Mouse (Mus musculus) megakaryocyte, embryonic 14.5 days (primary cell): Measurements from ENCODE around the gene Dgki. TPM values are rescaled to one million over a fixed set of nuclear protein-coding genes. Genes with fewer than 3 reads are reported as not detected.

Experiments
- H3K27me3 ChIP-seq: replicated peaks from 2 replicates; pipeline ENCODE3; 2012; ENCODE audit warnings: inconsistent platforms
- H3K36me3 ChIP-seq: replicated peaks from 2 replicates; pipeline ENCODE3; 2012; ENCODE audit warnings: low read length, inconsistent platforms, mixed read lengths
- H3K4me1 ChIP-seq: 2 replicates; pipeline ENCODE4 v1.6.1; 2012; ENCODE audit warnings: inconsistent platforms
- H3K4me3 ChIP-seq: replicated peaks from 2 replicates; pipeline ENCODE3; 2012; ENCODE audit warnings: moderate library complexity, mild to moderate bottlenecking, inconsistent platforms
- H3K9me3 ChIP-seq: 2 replicates; pipeline ENCODE4 v1.6.1; 2012; ENCODE audit warnings: inconsistent platforms
- FLI1 ChIP-seq: IDR thresholded peaks from 2 replicates; pipeline ENCODE4 v1.6.1; 2012; ENCODE audit warnings: low read length, inconsistent platforms, mixed read lengths
- GATA1 ChIP-seq: IDR thresholded peaks from 3 replicates; pipeline ENCODE4 v1.6.1; 2012; ENCODE audit warnings: mixed read lengths, low read length, inconsistent platforms, borderline replicate concordance
- polyA plus RNA-seq: library from polyadenylated mRNA; stranded (reverse); fragments of >175 nt; gene quantifications from 2 replicates; pipeline ENCODE4 v1.2.3, GENCODE M21; 2012; ENCODE audit warnings: low replicate concordance; ENCODE audit not compliant: insufficient read depth

The Dgki gene
- polyA plus RNA-seq, 1 experiment = 0.02 TPM

DNA sequence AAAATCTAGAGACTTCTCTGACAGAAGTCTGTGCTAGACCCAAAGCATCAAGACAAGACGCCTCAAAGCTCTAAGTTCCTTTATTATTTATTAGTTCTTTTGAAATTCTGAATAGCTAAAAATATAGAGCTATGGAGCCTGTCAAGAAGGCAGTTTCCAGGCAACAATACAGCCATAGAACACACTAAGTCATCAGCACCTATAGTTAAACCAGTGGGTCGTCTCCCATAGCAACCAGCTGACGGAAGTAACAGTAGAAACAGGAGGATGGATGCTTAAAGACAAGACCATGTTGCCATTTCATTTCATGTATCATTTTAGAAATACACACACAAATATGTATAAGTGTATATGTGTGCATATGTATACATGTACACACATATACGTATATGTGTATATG, 363.2 kb downstream of the Dgki start:
- Histone ChIP-seq H3K36me3 (no peaks in the 10 kb centered on the region), H3K9me3 (no peaks in the 10 kb centered on the region), H3K4me3 (no peak overlapping the region), H3K27me3 (no peaks in the 10 kb centered on the region), H3K4me1 (no peaks in the 10 kb centered on the region)
- TF ChIP-seq FLI1 (no peak), GATA1 (no peak)

DNA sequence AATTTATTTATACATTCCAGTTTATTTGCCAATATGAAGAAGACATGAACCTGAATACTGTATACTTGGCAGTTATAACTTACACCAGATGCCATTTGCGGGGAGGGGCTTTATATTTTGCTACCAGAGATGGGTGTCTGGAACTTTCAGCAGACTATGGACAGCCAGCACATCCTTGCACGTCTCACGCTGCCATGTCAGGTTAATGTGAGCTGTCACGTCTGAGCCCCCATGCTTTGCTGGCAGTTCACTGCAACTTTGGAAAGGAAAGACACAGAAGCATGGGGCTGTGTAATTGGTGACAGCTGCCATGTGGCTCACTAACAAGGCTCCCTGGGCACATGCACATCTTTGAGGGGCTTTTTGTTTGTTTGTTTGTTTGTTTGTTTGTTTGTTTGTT, 368.5 kb downstream of the Dgki start:
- no peak overlapping the region for H3K4me3 ChIP-seq
- no peaks in the 10 kb centered on the region for H3K4me1 ChIP-seq
- H3K27me3 ChIP-seq = no peaks in the 10 kb centered on the region
- no peak for TF ChIP-seq FLI1
- TF ChIP-seq GATA1 = no peak
- H3K9me3 ChIP-seq = no peaks in the 10 kb centered on the region
- H3K36me3 ChIP-seq = no peaks in the 10 kb centered on the region

GRCm38 (mm10) chr6:36929781-36930180, 370.2 kb downstream of the Dgki start:
- TF ChIP-seq FLI1 (no peak), GATA1 (no peak)
- Histone ChIP-seq H3K4me3 (no peak overlapping the region), H3K27me3 (no peaks in the 10 kb centered on the region), H3K36me3 (no peaks in the 10 kb centered on the region), H3K4me1 (no peaks in the 10 kb centered on the region), H3K9me3 (no peaks in the 10 kb centered on the region)

DNA sequence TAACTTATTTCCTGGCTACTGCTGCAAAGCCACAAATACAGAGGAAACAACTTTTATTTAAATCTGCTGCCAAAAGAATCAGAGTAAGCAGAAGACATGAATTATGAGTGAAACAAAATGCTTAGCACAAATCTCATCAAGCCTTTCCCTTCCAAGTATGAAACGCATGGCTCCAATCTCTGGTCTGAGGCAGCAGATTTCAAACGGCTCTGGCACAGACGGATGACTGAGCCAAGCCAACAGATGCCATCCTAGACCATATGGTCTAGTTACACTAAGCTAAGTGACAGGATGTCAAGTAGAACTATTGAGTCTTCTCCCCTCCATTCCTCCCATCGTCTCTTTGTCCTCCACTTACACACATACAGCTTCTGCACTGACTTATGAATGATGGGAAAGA, 373.5 kb downstream of the Dgki start:
- Histone ChIP-seq H3K9me3 (no peaks in the 10 kb centered on the region), H3K27me3 (no peaks in the 10 kb centered on the region), H3K4me1 (no peaks in the 10 kb centered on the region), H3K4me3 (no peak overlapping the region), H3K36me3 (no peaks in the 10 kb centered on the region)
- TF ChIP-seq FLI1 (no peak), GATA1 (no peak)

GRCm38 (mm10) chr6:36922006-36922405, 378.0 kb downstream of the Dgki start:
- Histone ChIP-seq H3K36me3 (no peaks in the 10 kb centered on the region), H3K27me3 (no peaks in the 10 kb centered on the region), H3K9me3 (no peaks in the 10 kb centered on the region), H3K4me1 (no peaks in the 10 kb centered on the region), H3K4me3 (no peak overlapping the region)
- no peak for TF ChIP-seq GATA1
- no peak for TF ChIP-seq FLI1

GRCm38 (mm10) chr6:36911586-36911985, 388.4 kb downstream of the Dgki start:
- no peaks in the 10 kb centered on the region for H3K4me1 ChIP-seq
- no peaks in the 10 kb centered on the region for H3K36me3 ChIP-seq
- no peak overlapping the region for H3K4me3 ChIP-seq
- H3K9me3 ChIP-seq = no peaks in the 10 kb centered on the region
- TF ChIP-seq GATA1 (no peak), FLI1 (no peak)
- H3K27me3 ChIP-seq = no peaks in the 10 kb centered on the region

DNA sequence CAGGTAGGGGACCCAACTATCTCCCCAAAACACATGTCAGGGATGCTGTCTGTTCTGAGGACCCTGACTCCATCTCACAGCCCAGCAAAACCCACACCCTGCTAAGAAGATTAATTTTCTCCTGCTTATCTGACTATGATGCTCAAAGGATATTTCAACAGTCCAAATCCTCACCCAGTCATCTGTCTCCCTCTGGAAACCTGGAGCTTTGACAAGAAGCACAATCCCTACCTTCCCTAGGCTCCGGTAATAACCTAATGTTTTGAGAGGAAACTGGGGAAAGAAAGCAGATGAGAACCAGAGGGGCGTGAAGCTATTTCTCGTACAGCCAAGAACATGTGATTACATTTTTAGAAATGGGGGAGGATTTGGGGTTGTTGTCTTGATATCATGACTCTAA, 392.8 kb downstream of the Dgki start:
- Histone ChIP-seq H3K4me3 (no peak overlapping the region), H3K4me1 (no peaks in the 10 kb centered on the region), H3K36me3 (no peaks in the 10 kb centered on the region), H3K27me3 (no peaks in the 10 kb centered on the region), H3K9me3 (no peaks in the 10 kb centered on the region)
- TF ChIP-seq FLI1 = no peak
- no peak for TF ChIP-seq GATA1

DNA sequence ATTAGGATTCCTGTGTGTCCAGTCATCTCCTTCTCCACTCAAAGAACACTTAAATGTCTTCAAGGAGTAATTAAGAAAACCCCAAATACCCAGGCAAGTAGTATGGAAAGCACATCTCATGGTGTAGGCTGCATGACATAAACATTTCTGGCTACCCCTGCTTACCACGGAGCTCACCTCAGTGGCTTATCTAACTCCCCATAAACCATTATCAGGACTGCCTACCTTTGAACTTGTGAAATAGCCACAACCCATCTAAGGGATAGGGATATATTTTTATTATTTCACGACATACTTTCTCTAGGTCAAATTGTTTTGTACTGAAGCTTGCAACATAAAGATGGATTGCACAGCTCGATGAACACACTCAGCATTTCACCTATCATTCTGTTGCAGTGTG, 394.0 kb downstream of the Dgki start:
- no peak overlapping the region for H3K4me3 ChIP-seq
- TF ChIP-seq FLI1 = no peak
- TF ChIP-seq GATA1 = no peak
- no peaks in the 10 kb centered on the region for H3K4me1 ChIP-seq
- no peaks in the 10 kb centered on the region for H3K27me3 ChIP-seq
- H3K36me3 ChIP-seq = no peaks in the 10 kb centered on the region
- no peaks in the 10 kb centered on the region for H3K9me3 ChIP-seq

DNA sequence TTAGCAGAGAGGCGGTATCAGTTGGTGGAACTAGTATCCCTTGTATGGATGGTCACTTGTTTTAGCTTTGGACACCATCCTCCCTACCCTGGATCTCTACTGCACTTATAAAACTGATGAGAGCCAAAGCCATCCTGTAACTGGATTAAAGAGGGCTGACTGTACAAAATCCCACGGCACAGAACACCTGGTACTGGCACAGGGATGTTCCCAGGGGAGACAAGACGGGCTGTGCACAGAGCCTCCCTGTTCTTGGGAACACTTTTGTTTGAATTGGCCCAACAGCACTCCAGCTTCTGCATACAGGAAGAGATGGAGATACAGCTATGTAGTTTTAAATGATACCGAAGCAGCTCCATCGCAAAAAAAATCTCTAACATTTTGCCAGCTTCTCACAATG, 395.1 kb downstream of the Dgki start:
- Histone ChIP-seq H3K27me3 (no peaks in the 10 kb centered on the region), H3K4me1 (no peaks in the 10 kb centered on the region), H3K4me3 (no peak overlapping the region), H3K36me3 (no peaks in the 10 kb centered on the region), H3K9me3 (no peaks in the 10 kb centered on the region)
- no peak for TF ChIP-seq FLI1
- TF ChIP-seq GATA1 = no peak

- H3K36me3 ChIP-seq = no peaks in the 10 kb centered on the region
Observed at GRCm38 (mm10) chr6:36903821-36904220, 396.2 kb downstream of the Dgki start.

GRCm38 (mm10) chr6:36903159-36903794, 396.7 kb downstream of the Dgki start:
- TF ChIP-seq GATA1 = no peak
- no peak for TF ChIP-seq FLI1
- H3K4me1 ChIP-seq = no peaks in the 10 kb centered on the region
- no peaks in the 10 kb centered on the region for H3K36me3 ChIP-seq
- no peak overlapping the region for H3K4me3 ChIP-seq
- no peaks in the 10 kb centered on the region for H3K9me3 ChIP-seq
- no peaks in the 10 kb centered on the region for H3K27me3 ChIP-seq

More at GRCm38 (mm10) chr6:36903821-36904220, 396.2 kb downstream of the Dgki start:
- Histone ChIP-seq H3K4me3 (no peak overlapping the region), H3K9me3 (no peaks in the 10 kb centered on the region), H3K4me1 (no peaks in the 10 kb centered on the region), H3K27me3 (no peaks in the 10 kb centered on the region)
- no peak for TF ChIP-seq FLI1
- no peak for TF ChIP-seq GATA1
